Mouse (Mus musculus) right cerebral cortex, postnatal 10 days (tissue): ENCODE data around the gene Itgav.
A peak's percentile ranks its signal among the peaks of the same experiment; 100 is the strongest.

Experiments
- DNase-seq, 2 experiments: peaks; one replicate each; pipeline ENCODE4 v3.0.0; 2021; ENCODE audit warnings: low spot score in 2 of 2

Gene Itgav

DNA sequence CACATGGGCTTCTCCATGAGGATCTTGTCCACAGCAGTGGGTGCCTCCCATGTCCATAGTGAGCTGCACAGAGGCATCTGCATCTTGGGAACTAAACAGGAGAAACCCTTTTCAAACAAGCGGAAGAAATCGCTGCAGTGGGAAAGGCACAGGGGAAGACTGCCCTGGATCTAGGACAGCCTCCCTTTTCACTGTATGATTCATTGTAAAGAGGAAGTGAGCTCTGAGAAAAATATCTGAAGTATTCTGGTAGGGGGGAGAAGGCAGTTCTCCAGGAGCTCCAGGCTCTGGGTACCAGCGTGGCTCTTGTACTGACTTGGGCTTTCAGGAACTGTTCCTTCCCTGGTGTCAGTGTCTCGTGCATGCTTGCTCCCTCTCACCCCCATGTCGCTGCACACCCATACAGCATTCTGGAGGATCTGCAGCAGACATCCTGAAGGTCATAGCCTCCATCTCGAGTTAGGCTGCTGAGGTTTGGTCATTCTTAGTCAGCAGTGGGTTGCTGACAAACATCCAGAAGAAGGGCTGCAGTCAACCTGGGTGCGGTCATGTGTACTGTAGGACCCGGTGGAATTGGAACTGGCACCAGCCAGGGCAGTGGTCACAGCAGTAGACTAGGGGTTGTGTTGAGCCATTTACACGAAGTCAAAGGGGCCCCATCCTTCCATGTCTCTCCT, 20.2 kb downstream of the Itgav start:
- DNase-seq, result peak in 1 of 2 experiments; percentile 15

GRCm38 (mm10) chr2:83745257-83745656, 21.1 kb downstream of the Itgav start:
- peak in 1 of 2 experiments; percentile 4 for DNase-seq

DNA sequence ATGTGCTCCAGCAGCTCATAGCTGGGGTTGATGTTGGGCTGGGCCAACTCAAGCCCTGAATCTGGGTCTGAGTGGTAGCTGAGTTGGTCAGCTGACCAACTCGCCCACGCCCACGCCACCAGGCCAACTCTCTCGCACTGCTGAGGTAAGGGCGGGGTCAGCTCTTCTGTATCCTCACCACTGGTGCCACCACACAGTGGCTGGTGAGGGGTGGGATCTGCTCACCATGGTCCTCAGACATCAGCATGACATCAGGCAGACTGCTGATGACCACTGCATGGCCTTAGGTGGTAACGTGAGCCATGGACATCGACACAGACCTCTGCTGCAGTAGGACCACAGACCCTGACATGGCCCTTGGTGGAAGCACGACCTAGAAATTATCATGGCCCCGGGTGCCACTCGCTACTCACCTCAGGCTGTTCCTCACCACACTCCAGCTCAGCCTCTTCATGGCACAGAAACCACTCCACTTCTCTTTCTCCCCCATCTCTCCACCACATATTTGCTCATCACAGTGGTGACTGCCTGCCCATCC, 24.5 kb downstream of the Itgav start:
- no peak for DNase-seq

- no peak for DNase-seq
These were observed 28.8 kb downstream of the Itgav start for GRCm38 (mm10) chr2:83753008-83753407.

DNA sequence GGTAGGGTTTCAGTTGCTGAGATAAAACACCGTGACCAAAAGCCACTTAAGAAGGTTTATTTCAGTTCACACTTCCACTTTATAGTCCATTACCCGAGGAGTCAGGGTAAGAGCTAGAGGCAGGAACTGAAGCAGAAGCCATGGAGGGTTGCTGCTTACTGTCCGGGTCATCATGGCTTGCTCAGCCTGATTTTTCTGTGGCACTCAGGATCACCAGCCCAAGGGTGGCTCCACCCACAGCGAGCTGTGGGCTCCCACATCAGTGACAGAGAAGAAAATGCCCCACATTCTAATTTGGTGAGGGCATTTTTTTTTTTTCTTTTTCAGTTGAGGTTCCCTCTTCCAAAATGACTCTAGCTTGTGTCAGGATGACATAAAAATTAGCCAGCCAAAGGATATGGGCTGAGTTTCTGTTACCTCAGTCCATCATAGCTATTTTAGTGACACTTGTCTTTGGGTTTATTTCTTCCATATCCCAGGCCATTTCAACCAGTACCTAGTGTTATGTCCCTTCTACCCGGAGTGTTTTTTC, 30.2 kb downstream of the Itgav start:
- no peak for DNase-seq

DNA sequence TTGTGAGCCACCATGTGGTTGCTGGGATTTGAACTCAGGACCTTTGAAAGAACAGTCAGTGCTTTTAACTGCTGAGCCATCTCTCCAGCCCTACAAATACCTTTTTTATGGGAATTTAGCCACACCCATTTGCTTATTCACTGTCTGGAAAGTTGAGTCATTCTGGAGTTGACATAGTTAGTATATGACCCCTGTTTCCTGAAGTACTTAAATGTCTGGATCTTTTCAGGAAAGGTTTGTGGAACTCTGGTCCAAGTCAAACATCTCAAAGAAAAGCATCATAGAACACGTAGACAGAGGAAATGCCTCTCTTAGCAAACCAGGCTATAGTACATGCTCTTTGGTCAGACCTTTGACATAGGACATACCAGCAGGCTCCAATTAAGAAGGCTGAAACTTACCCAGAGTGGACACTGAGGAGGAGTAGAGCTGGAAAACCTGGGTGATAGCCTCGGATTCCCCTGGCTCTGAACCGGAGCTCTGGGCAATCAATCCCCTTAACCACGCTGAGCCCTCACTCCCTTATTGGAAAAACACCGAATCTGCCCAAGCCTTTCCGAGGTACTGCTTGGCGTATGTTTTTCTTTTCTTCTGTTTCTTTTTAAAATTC, 34.5 kb downstream of the Itgav start:
- DNase-seq, result no peak

DNA sequence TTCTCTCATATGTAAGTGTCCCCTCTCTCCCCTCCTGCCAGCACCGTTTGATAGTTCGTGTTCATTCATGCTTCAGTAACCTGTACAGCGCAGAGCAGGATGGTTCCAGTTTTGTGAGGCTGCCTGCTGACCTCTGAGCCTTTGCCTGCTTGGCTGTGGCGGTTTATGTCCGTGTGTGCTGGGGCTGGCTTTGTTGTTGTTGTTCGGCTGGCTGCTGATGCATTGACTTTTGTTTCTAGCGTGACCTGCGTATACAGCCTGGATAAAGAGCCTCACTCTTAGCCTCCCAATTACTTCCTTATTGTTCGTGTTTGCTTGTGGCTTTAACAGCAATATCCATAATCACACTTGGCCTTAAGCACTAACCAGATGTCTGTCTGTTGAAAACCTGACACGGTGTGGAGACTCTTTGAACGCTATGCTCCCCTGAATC, 35.0 kb downstream of the Itgav start:
- DNase-seq, result no peak

DNA sequence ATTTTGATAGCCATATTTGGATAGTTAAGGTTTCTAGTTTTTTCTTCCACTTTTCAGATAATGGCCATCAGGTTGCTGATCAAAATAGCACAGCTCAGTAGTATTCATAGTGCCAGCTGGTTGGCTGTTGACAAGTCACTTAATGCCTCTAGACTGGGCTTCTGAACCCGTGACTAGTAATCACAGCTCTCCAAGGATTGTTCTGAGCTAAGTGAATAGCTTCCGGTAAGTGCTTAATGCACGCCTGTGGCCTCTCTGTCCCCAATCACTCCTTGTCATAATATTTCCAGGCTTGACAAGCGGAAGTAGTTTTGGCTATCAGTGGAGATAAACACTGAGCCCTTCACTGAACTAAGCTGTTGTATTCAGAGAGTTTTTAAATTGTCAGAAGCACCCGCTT, 35.5 kb downstream of the Itgav start:
- no peak for DNase-seq

DNA sequence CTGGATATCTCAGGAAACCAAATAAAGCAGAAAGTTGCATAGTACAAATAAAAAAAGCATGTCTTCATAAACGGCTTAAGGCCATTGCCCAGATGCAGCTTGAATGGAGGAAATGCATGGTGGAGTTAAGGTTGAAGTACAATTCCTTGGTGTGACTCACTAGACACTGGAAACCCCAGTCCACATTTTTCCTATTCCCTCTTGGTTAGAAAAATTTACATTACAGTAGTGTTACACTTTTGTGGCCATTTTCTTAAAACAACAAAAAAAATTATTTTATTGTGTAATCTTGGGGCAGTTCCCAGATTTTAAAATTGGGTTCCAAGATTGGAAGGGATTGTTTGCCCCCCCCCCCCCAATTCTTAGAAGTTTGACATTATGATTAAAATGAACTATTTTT, 35.9 kb downstream of the Itgav start:
- DNase-seq, result no peak

DNA sequence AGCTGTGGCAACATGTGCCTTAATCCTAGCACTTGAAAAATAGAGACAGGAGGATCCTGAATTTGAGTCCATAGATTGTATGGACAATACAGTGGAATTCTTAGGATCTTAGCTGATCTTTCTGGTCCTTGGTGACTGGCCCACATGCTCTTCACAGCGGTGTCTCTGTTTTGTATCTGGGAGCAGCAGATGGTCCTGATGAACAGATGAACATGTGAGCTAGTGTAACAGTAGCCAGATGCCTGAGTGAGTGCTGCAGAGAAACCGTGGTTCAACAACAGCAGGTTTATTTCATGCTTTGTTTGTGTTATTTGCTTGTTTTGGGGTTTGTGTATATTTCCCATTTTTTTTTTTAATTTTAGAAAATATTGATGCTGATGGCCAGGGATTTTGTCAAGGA, 37.3 kb downstream of the Itgav start:
- no peak for DNase-seq

GRCm38 (mm10) chr2:83762106-83762855, 38.1 kb downstream of the Itgav start:
- DNase-seq, result no peak

GRCm38 (mm10) chr2:83766058-83766457, 41.9 kb downstream of the Itgav start:
- no peak for DNase-seq

GRCm38 (mm10) chr2:83766878-83767277, 42.7 kb downstream of the Itgav start:
- no peak for DNase-seq

- no peak for DNase-seq
These were observed 44.3 kb downstream of the Itgav start for GRCm38 (mm10) chr2:83768311-83769047.

- peak; percentile 72 to 80 for DNase-seq
These were observed 47.1 kb downstream of the Itgav start for GRCm38 (mm10) chr2:83771155-83771812.

DNA sequence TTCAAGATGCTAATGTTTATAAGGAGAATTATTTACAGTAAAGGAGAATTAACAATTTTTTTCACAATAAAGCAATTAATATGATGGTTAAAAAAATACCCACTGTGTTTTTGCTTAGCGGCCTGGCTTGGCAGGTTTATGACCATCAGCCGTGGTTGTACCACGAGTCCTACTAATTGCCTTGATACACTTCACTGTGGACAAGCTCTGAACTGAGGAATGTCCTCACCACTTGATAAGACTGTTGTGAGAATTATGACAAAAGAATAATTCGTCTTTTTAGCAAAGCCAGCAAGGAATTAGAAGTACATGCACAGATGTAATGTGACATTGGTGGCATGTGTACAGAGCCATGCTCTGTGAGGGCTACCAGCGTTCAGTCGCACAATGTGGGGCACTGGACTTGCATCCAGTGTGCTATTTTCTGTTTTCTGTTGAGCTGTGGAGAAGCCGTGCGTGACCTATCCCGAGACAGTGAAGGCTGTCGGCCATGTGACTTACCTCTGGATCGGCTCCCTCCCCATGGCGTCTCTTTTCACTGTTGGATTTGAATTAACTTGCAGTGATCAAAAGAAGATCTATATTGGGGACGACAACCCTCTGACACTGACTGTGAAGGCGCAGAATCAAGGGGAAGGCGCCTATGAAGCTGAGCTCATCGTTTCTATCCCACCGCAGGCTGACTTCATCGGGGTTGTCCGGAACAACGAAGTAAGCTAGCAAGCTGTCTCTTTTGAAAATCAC, 67.3 kb downstream of the Itgav start:
- no peak for DNase-seq

DNA sequence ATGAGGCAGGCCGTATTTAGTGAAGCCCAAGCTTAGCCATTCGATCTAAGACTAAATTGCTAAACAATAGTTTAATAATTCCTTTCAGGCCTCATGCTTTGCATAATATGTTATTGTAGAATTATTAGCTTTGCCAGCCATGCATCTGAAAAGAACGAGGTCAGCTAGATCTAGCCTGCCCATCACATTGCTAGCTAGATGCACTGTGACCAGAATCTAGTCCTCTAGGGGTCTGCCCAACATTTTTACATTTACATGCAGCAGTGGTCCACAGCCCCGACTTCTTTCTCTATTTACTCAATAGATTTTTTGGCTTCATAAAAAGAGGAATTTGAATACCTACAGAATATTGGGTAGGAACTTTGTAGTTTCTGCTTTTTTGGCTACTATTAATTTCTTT, 67.9 kb downstream of the Itgav start:
- no peak for DNase-seq

DNA sequence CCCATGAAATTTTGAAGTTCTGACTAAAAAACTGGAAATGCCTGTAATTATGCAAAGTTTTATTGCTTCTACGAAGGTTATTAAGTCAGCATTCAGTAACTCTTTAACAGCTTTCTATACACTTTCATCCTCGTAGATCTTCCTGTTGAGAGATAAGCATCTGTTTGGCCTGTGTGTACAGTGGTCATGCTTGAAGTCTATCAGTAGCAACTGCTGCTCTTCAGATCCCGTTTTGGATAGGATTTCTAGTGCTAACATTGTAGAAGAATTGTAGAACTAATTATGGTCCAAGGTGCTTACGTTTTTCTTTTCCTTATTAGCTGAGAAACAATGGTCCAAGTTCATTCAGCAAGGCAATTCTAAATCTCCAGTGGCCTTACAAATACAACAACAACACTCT, 71.6 kb downstream of the Itgav start:
- DNase-seq, result no peak

DNA sequence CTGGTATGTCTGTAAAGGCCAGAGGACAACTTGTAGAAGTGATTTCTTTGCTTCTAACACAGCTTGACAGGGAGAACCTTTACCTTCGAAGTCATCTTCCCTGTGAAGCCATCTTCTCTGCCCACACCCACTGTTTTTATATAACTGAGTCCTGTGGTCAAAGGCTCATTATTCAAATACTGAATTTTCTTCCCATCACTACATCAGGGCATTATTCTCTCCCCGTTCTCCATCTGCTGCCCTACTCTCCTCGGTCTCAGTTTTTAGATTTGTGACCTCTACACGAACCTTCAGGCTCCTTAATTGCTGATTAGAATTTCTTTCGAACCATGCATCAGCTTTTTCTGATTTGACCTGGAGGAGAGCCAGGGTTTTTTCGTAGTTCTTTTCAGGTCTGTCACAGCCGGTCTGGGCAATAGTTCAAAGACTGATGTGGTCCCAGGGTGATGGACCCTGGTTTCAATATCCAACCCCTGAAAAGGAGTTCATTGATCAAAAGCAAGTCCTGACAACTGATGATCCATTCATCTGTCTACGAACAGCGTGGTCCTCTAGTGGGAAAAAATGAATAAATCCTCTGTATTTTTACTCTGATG, 73.8 kb downstream of the Itgav start:
- DNase-seq, result no peak
